Mouse (Mus musculus) hindbrain, embryonic 13.5 days (tissue): Measurements from ENCODE around the gene Cd300lf. TPM values are rescaled to one million over a fixed set of nuclear protein-coding genes. Genes with fewer than 3 reads are reported as not detected.

Experiments used
- ATAC-seq: fragments of 200-750 bp; cut with Nextera tagmentation; 2 replicates; pipeline ENCODE4 v1.8.0; 2017; ENCODE audit warnings: moderate TSS enrichment; ENCODE audit not compliant: low FRiP score
- H3K27ac ChIP-seq: fragments of 300-500 bp; sonication (generic); 2 replicates; pipeline ENCODE4 v1.5.1; 2015; ENCODE audit warnings: inconsistent platforms, mild to moderate bottlenecking, moderate library complexity
- H3K27me3 ChIP-seq: fragments of 300-500 bp; sonication (generic); 2 replicates; pipeline ENCODE4 v1.6.1; 2015; ENCODE audit warnings: mild to moderate bottlenecking, inconsistent platforms
- H3K36me3 ChIP-seq: fragments of 300-500 bp; sonication (generic); 2 replicates; pipeline ENCODE4 v1.6.1; 2015; ENCODE audit warnings: mild to moderate bottlenecking, inconsistent platforms
- H3K4me1 ChIP-seq: fragments of 300-500 bp; sonication (generic); replicated peaks from 2 replicates; pipeline ENCODE4 v1.6.1; 2015; ENCODE audit warnings: inconsistent platforms
- H3K4me2 ChIP-seq: fragments of 300-500 bp; sonication (generic); 2 replicates; pipeline ENCODE4 v1.6.1; 2015; ENCODE audit warnings: inconsistent platforms, mild to moderate bottlenecking, moderate library complexity
- H3K4me3 ChIP-seq: fragments of 300-500 bp; sonication (generic); 2 replicates; pipeline ENCODE4 v1.5.1; 2015; ENCODE audit warnings: mild to moderate bottlenecking, inconsistent platforms
- H3K9ac ChIP-seq: fragments of 300-500 bp; sonication (generic); 2 replicates; pipeline ENCODE4 v1.6.1; 2015; ENCODE audit warnings: mild to moderate bottlenecking, inconsistent platforms
- H3K9me3 ChIP-seq: fragments of 300-500 bp; sonication (generic); 2 replicates; pipeline ENCODE4 v1.6.1; 2016; ENCODE audit warnings: inconsistent platforms
- WGBS: fragments of 180-500 bp; shearing (Covaris S2); methylation state at CpG from one replicate; pipeline ENCODE4 v1.1.7; 2015; 5-methylcytosine and 5-hydroxymethylcytosine counted together
- polyA plus RNA-seq: library from polyadenylated mRNA; unstranded; fragments of >200 nt; fragmentation: Nextera tagmentation; extraction: Ambion mirVana; gene quantifications from 2 replicates; pipeline ENCODE4 v1.2.1, GENCODE M21; 2015

Cd300lf gene
- polyA plus RNA-seq, 1 experiment from 2014 or later = 0.12 TPM

DNA sequence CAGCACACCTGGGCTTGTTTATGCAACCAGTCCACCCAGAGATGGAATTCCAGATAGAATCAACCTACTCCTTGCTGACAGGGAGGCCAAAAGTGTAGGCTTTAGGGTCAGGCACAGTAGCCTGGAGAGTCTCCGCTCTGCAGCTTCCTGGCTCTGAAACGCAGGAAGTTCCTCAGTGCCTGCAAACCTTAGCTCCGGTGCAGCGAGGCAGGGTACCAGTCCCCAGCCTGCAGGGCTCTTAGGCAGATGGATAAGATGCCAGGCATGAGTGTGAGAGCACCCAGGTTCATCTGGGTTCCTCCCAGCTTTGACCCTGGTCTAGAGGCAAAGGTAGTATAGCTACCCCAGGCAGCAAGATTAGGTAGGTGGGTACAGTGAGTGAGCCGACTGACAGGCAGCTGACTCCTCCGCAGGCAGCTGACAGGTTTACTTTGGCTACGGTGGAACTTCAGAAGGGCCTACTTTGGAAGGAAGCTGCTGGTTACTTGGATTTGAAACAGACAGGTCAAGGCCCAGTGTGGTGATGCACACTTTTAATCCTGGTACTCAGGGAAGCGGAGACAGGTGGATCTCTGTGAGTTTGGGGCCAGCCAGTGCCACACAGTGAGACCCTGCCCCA is 33.9 kb upstream of the Cd300lf start:
- Histone ChIP-seq H3K4me2 (no peak overlapping the region), H3K27me3 (peaks cover 57% of the 10 kb centered on the region), H3K4me1 (peaks cover 53% of the 10 kb centered on the region), H3K9me3 (no peaks in the 10 kb centered on the region), H3K4me3 (no peak overlapping the region), H3K36me3 (no peaks in the 10 kb centered on the region), H3K27ac (no peak overlapping the region), H3K9ac (no peak overlapping the region)
- no peak for ATAC-seq
- WGBS = 89% methylated on average over 8 of the region's 8 CpGs

DNA sequence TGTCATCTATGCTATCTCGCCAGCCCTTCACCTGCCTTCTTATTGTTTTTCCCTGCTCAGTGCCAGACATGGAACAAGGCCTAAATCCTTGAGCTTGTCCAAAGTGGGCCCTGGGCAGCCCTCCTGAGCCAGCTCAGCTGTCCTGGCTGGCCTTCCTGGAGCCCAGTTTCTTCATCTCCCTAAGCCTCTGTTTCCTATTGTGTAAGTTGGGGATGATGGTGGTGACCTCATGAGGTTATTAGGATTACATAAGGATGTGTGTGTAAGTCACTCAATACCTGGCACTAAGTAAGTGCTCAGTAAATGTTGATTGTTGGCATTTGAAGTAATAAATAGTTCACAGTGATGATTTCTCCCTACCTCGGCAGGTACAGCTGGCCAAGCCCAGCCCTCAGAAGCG is 33.0 kb upstream of the Cd300lf start:
- WGBS = 94% methylated on average over 3 of the region's 3 CpGs
- H3K36me3 ChIP-seq = no peaks in the 10 kb centered on the region
- peaks cover 57% of the 10 kb centered on the region for H3K27me3 ChIP-seq
- no peak for ATAC-seq
- no peak overlapping the region for H3K4me2 ChIP-seq
- no peak overlapping the region for H3K27ac ChIP-seq
- no peaks in the 10 kb centered on the region for H3K9me3 ChIP-seq
- H3K9ac ChIP-seq = no peak overlapping the region
- peaks cover 52% of the 10 kb centered on the region for H3K4me1 ChIP-seq
- no peak overlapping the region for H3K4me3 ChIP-seq

DNA sequence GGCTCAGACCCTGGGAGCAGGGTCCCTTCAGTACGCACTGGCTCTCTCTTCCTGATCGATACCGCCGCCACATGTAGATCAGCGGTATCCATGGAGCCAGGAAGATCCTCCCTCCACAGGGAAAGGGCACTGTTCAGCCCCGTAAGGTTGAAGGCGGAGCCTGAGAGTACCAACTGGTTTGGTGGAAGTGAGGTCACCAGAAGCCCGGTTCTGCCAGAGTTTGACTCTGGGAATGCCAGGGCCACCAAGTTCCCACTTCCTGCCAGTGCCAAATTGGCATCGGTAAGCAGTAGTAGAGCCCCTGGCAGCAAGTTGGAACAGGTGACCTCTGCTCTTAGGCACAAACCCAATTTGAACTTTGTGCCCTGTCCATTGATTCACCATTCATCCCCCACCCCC is 31.2 kb upstream of the Cd300lf start:
- Histone ChIP-seq H3K9ac (peak overlapping the region; percentile 74), H3K27me3 (peaks cover 62% of the 10 kb centered on the region), H3K36me3 (no peaks in the 10 kb centered on the region), H3K4me1 (peaks cover 48% of the 10 kb centered on the region), H3K4me3 (peak overlapping the region; percentile 56), H3K27ac (no peak overlapping the region), H3K9me3 (no peaks in the 10 kb centered on the region), H3K4me2 (peak overlapping the region; percentile 68)
- WGBS = 4% methylated on average over 9 of the region's 9 CpGs
- ATAC-seq = no peak

DNA sequence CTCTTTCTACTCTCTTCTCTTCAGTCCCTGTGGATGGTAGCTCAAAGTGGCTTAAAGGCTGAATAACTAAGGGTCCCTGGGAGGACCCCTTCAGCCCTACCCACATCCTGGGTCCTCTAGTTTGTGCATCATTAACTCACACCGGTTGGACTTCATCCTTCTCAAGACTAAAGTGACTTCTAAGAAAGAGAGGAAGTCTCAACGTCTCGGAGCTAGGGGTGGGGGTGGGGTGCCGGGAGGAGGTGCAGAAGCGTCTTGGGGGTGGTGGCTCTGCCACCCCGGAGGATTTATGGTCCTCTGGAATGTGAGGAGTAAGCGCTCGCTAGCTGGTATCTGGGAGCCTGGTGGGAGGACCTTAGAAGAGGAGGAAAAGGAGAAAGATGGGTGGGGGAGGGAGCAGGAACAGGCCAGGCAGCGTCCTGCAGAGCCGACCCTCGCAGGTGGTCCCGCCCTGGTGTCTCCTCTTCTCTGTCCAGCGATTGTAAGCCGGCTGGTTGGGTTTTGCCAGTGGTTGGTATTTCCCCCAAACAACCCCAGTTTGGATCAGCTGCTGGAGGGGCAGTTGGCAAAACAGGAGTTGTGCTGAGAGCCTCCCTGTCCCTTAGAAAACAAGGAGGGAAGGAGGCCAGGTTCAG is 30.7 kb upstream of the Cd300lf start:
- Histone ChIP-seq H3K4me1 (peaks cover 48% of the 10 kb centered on the region), H3K27me3 (peaks cover 67% of the 10 kb centered on the region), H3K4me2 (peak overlapping the region; percentile 68), H3K4me3 (peak overlapping the region; percentile 56), H3K9me3 (no peaks in the 10 kb centered on the region), H3K27ac (no peak overlapping the region), H3K36me3 (no peaks in the 10 kb centered on the region), H3K9ac (peak overlapping the region; percentile 74)
- under 1% methylated on average over 14 of the region's 14 CpGs for WGBS
- no peak for ATAC-seq

DNA sequence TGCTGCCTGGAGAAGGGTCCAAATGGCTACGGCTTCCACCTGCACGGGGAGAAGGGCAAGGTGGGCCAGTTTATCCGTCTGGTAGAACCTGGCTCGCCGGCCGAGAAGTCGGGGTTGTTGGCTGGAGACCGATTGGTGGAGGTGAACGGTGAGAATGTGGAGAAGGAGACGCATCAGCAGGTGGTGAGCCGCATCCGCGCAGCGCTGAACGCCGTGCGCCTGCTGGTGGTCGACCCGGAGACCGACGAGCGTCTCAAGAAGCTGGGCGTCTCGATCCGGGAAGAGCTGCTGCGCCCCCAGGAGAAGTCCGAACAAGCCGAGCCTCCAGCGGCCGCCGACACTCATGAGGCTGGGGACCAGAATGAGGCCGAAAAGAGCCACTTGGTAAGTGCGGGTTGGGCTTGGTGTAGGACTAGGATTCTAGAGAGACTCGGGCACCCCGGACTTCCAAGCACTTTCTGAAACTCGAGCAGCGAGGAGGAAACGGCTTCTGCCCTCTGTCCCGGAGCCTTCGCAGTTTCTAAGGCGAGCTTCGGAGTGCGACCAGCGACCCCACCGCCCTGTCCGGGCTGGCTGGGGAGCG is 29.9 kb upstream of the Cd300lf start:
- Histone ChIP-seq H3K27me3 (peaks cover 72% of the 10 kb centered on the region), H3K9me3 (no peaks in the 10 kb centered on the region), H3K36me3 (no peaks in the 10 kb centered on the region), H3K9ac (peak overlapping the region; percentile 74), H3K4me1 (peaks cover 48% of the 10 kb centered on the region), H3K4me3 (peak overlapping the region; percentile 56), H3K27ac (0 out of 2 replicates have a peak overlapping the region, but pooled peaks have one; percentile 30), H3K4me2 (peak overlapping the region; percentile 68)
- under 1% methylated on average over 46 of the region's 47 CpGs for WGBS
- 0 out of 2 replicates have a peak, but pooled peaks have one; percentile 15 for ATAC-seq

DNA sequence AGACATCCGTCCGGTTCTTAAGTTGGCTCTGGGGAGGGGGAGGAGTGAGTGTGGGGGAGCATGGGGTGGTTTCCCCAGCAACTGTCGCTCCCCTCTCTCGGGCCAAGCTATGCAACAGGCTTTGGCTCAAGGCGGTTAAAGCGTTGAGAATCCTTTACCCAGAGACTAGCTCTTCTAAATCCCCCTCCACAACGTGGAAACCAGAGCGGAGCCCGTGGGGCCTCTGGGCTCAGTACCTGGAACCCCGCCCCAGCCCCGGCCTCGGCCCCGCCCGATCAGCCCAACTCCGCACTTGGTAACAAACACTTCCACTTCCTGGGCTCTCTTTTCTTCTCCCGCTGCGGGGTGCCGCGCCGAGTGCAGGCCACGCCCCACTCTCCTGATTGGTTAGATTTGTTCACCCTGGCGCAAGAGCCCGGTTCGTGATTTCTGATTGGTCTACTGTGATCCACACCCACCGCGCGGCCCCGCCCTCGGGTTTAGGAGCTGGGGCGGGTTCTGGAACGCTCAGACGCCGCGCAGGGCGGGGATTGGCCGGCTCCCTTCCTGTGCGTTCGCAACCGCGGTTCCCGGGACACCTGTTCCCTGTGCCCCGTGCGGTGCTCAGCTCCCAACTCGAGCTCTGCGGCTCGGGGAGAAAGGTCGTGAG is 29.2 kb upstream of the Cd300lf start, which contains the start of gene Slc9a3r1:
Slc9a3r1 (plus strand) TSS at position 510 of the 649 bp plus-strand sequence.
- H3K27me3 ChIP-seq = peaks cover 78% of the 10 kb centered on the region
- WGBS = under 1% methylated on average over 47 of the region's 47 CpGs

DNA sequence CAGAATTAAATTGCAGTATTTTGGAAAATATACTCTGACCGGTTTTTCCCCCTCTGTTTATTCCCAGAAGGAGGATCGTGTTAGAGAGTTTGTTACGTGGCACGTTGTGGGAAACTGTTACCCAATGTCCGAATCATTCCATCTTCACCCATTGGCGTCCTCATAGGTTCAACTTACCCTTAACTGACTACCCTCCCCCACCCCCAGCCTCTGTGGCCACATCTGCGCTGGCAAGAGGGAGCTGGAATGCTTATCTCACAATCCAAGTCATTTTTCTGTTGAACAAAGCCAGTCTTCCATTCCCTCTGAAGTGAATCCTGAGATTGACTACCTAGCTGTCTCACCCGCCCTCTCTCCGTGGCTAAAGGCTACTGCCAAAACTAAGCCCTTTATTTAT is 28.4 kb upstream of the Cd300lf start:
- no peaks in the 10 kb centered on the region for H3K36me3 ChIP-seq
- H3K27me3 ChIP-seq = peaks cover 82% of the 10 kb centered on the region
- no peak overlapping the region for H3K9ac ChIP-seq
- H3K27ac ChIP-seq = no peak overlapping the region
- H3K4me1 ChIP-seq = peaks cover 55% of the 10 kb centered on the region
- H3K4me2 ChIP-seq = peak overlapping the region; percentile 68
- WGBS = 22% methylated on average over 9 of the region's 9 CpGs
- no peaks in the 10 kb centered on the region for H3K9me3 ChIP-seq
- 0 out of 2 replicates have a peak overlapping the region, but pooled peaks have one; percentile 56 for H3K4me3 ChIP-seq
- ATAC-seq = no peak

More for the DNA sequence above, 29.2 kb upstream of the Cd300lf start, which contains the start of gene Slc9a3r1:
- peak within 1 kb of the TSS; percentile 56 for H3K4me3 ChIP-seq
- H3K36me3 ChIP-seq = no peaks in the 10 kb centered on the region
- peak; percentile 93 for ATAC-seq
- H3K9ac ChIP-seq = peak within 1 kb of the TSS; percentile 74
- peak within 1 kb of the TSS; percentile 64; the same call in 1 of the 2 replicates for H3K27ac ChIP-seq
- H3K4me1 ChIP-seq = peaks cover 55% of the 10 kb centered on the region
- peak within 1 kb of the TSS; percentile 68 for H3K4me2 ChIP-seq
- H3K9me3 ChIP-seq = no peaks in the 10 kb centered on the region

DNA sequence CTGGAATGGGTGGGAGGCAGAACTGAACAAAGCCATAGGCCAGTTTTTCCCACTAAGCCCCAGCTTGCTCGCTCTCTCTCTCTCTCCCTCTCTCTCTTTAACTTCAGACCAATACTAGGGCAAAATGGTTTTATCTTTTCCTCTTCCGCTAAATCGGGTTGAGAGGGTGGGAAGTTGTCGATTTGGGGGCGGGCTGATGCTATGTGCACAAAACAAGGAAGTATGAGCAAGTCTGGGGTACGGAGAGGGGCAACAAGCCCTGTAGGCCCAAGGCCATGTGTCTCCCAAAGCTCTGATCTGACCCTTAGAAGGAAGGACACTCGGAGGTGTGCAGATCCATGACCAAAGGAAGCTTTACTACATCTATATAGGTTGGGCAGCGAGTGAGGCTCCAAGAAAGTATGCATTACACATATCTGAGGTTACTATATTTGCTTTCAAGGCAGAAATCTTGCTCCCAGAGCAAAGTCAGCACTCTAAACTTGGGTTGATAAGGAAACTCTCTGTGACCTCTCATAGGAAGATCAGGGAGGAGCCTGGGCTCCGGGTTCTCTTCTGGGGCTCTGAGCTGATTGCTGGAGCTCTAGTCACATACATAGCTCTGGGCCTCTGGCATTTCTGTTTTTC is 27.9 kb upstream of the Cd300lf start:
- Histone ChIP-seq H3K36me3 (no peaks in the 10 kb centered on the region), H3K4me2 (no peak overlapping the region), H3K27me3 (peaks cover 87% of the 10 kb centered on the region), H3K4me3 (no peak overlapping the region), H3K4me1 (peaks cover 55% of the 10 kb centered on the region), H3K9me3 (no peaks in the 10 kb centered on the region), H3K27ac (no peak overlapping the region), H3K9ac (no peak overlapping the region)
- no peak for ATAC-seq
- 70% methylated on average over 9 of the region's 9 CpGs for WGBS

DNA sequence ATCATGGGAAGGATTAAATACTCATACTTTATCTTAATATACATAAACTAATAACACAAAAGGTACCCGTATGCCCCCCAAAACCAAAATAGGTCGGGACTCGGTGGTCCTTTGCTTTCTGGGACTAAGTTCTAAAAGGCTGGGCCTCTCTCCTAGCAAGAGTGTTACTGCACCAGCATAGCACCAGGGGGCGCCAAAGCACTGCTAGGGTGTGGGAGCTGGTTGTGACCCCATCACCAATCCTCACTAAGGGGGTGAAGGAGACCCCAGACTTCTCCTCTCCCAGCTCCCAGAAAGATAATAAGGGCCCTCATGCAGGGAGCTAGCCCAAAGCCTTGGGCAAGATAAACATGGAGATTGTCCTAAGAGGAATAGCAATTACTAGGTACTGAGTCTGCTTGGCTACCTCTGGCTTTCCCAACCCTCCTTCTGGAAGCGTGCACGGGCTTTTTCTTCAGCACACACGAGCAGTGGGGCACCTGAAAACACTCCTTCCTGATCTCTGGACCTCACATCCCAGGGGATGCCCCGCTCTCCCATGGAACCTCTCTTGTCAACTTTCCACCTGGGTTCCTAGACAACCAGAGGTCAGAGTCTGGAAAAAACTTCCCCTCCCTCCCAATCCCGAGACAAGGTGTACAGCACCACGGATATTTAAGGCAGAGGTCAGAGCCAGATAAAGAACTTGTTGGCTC is 27.2 kb upstream of the Cd300lf start:
- no peaks in the 10 kb centered on the region for H3K36me3 ChIP-seq
- no peak overlapping the region for H3K9ac ChIP-seq
- H3K4me2 ChIP-seq = no peak overlapping the region
- H3K27me3 ChIP-seq = peaks cover 89% of the 10 kb centered on the region
- no peak overlapping the region for H3K27ac ChIP-seq
- H3K4me1 ChIP-seq = peaks cover 55% of the 10 kb centered on the region
- no peak overlapping the region for H3K4me3 ChIP-seq
- no peak for ATAC-seq
- H3K9me3 ChIP-seq = no peaks in the 10 kb centered on the region
- WGBS = 30% methylated on average over 10 of the region's 10 CpGs

DNA sequence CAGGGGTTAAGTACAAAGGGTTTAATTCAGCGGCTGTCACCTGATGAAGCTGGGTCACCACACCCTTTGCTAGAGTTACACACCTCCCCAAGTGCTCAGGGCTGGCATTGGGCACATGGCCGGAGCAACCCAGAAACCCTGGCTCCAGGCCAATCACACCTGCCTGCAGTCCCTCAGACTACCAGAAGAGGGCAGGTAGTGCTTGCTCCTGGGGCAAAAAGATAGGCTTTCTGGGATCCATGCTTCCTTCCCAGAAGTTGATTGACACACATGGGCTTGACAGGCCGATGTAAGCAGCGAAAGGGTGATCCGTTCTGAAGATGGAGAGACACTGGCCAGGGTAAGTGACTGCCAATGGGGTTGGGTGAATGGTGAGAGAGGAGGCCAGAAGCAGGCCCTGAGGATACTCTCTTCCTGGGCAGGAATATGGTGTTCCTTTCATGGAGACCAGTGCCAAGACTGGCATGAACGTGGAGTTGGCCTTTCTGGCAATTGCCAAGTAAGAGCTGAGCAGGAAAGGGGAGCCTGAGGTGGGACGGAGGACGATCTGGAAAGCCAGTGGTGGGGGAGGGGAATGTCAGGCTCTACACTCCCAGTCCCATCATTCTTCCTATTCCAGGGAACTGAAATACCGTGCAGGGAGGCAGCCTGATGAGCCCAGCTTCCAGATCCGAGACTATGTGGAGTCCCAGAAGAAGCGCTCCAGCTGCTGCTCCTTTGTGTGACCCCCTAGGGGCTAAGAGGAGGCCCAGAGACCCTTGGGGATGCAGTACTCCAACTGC is 26.4 kb upstream of the Cd300lf start:
- no peaks in the 10 kb centered on the region for H3K9me3 ChIP-seq
- no peak for ATAC-seq
- no peak overlapping the region for H3K9ac ChIP-seq
- peaks cover 47% of the 10 kb centered on the region for H3K4me1 ChIP-seq
- no peak overlapping the region for H3K4me3 ChIP-seq
- no peaks in the 10 kb centered on the region for H3K36me3 ChIP-seq
- WGBS = 44% methylated on average over 11 of the region's 11 CpGs
- H3K4me2 ChIP-seq = no peak overlapping the region
- no peak overlapping the region for H3K27ac ChIP-seq
- peaks cover 89% of the 10 kb centered on the region for H3K27me3 ChIP-seq
